Mouse (Mus musculus) lung, embryonic 16.5 days (tissue): ENCODE results near the gene Dtl. TPM values are rescaled to one million over a fixed set of nuclear protein-coding genes. Genes with fewer than 3 reads are reported as not detected.
A peak's percentile ranks its signal among the peaks of the same experiment; 100 is the strongest.
"Not testable (repeated sequence)": the region's sequence is repeated elsewhere in the genome, so short reads cannot be mapped to it uniquely, and the experiment has no call there.

Experiments used
- ATAC-seq: fragments of 200-750 bp; cut with Nextera tagmentation; 2 replicates; pipeline ENCODE4 v1.8.0; 2017; ENCODE audit warnings: low read depth, mild to moderate bottlenecking, moderate library complexity
- H3K27ac ChIP-seq: fragments of 300-500 bp; sonication (generic); 2 replicates; pipeline ENCODE4 v1.5.1; 2014; ENCODE audit warnings: mild to moderate bottlenecking, control low read depth, low read length
- H3K27me3 ChIP-seq: fragments of 300-500 bp; sonication (generic); 2 replicates; pipeline ENCODE4 v1.6.1; 2014; ENCODE audit warnings: low read depth, low read length, mixed read lengths; ENCODE audit not compliant: control insufficient read depth, insufficient read depth
- H3K36me3 ChIP-seq: fragments of 300-500 bp; sonication (generic); 2 replicates; pipeline ENCODE4 v1.6.1; 2014; ENCODE audit warnings: low read length; ENCODE audit not compliant: control insufficient read depth, insufficient read depth
- H3K4me1 ChIP-seq: fragments of 300-500 bp; sonication (generic); replicated peaks from 2 replicates; pipeline ENCODE4 v1.6.1; 2014; ENCODE audit warnings: low read length, mixed read lengths; ENCODE audit not compliant: control insufficient read depth, insufficient read depth
- H3K4me2 ChIP-seq: fragments of 300-500 bp; sonication (generic); 2 replicates; pipeline ENCODE4 v1.6.1; 2014; ENCODE audit warnings: low read depth, low read length, control low read depth
- H3K4me3 ChIP-seq: fragments of 300-500 bp; sonication (generic); 2 replicates; pipeline ENCODE4 v1.5.1; 2014; ENCODE audit warnings: mild to moderate bottlenecking, low read length, control low read depth
- H3K9ac ChIP-seq: fragments of 300-500 bp; sonication (generic); 2 replicates; pipeline ENCODE4 v1.6.1; 2014; ENCODE audit warnings: low read length, control low read depth
- H3K9me3 ChIP-seq: fragments of 300-500 bp; sonication (generic); 2 replicates; pipeline ENCODE4 v1.6.1; 2016; ENCODE audit warnings: low read length; ENCODE audit not compliant: control insufficient read depth
- WGBS: fragments of 180-500 bp; shearing (Covaris S2); extraction: QIAGEN DNeasy Blood & Tissue Kit; methylation state at CpG from one replicate; pipeline ENCODE4 v1.1.7; 2014; 5-methylcytosine and 5-hydroxymethylcytosine counted together
- polyA plus RNA-seq: library from polyadenylated mRNA; unstranded; fragments of >200 nt; fragmentation: Nextera tagmentation; extraction: Ambion mirVana; gene quantifications from 2 replicates; pipeline ENCODE4 v1.2.1, GENCODE M21; 2015

Gene Dtl
- polyA plus RNA-seq, 1 experiment from 2014 or later: 54.0 TPM

- Histone ChIP-seq H3K9me3 (no peaks in the 10 kb centered on the region), H3K27ac (no peak overlapping the region), H3K4me1 (no peaks in the 10 kb centered on the region), H3K4me3 (no peak overlapping the region), H3K4me2 (no peak overlapping the region), H3K27me3 (no peaks in the 10 kb centered on the region), H3K36me3 (no peaks in the 10 kb centered on the region), H3K9ac (no peak overlapping the region)
- no peak for ATAC-seq
- WGBS: 87% methylated on average over 4 of the region's 4 CpGs
These were observed 56.4 kb downstream of the Dtl start for GRCm38 (mm10) chr1:191518911-191519310.

DNA sequence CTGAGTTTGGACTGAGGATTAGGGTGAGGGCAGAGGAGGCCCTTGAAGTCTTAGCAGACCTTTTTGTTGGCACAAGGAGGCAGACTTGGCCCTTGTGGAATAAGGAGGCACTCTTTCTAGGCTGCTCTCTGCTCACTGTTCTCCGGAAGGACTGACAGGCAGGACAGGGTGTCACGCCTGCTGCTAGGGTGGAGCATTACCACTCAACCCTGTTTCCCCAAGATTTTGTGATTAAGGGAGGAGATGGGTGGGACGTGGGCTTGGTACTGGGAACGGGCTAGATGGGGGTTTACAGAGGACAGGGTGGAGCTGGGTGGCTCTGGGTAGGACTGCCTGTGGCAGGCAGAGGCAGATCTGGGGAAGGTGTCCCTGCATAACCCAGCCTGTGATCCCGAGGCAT, 57.4 kb downstream of the Dtl start:
- Histone ChIP-seq H3K4me1 (no peaks in the 10 kb centered on the region), H3K4me3 (no peak overlapping the region), H3K9me3 (no peaks in the 10 kb centered on the region), H3K27me3 (no peaks in the 10 kb centered on the region), H3K27ac (no peak overlapping the region), H3K4me2 (no peak overlapping the region), H3K9ac (no peak overlapping the region), H3K36me3 (no peaks in the 10 kb centered on the region)
- WGBS: 56% methylated on average over 5 of the region's 5 CpGs
- ATAC-seq: peak; percentile 66

GRCm38 (mm10) chr1:191517056-191517455, 58.3 kb downstream of the Dtl start:
- ATAC-seq: no peak
- WGBS: 86% methylated on average over 3 of the region's 3 CpGs
- Histone ChIP-seq H3K4me2 (no peak overlapping the region), H3K27me3 (no peaks in the 10 kb centered on the region), H3K9me3 (no peaks in the 10 kb centered on the region), H3K9ac (no peak overlapping the region), H3K4me3 (no peak overlapping the region), H3K4me1 (no peaks in the 10 kb centered on the region), H3K36me3 (no peaks in the 10 kb centered on the region), H3K27ac (no peak overlapping the region)

GRCm38 (mm10) chr1:191516351-191516750, 59.0 kb downstream of the Dtl start:
- ATAC-seq, H3K4me1 ChIP-seq, H3K4me2 ChIP-seq, H3K9ac ChIP-seq, H3K4me3 ChIP-seq, H3K9me3 ChIP-seq, H3K27me3 ChIP-seq, H3K36me3 ChIP-seq, H3K27ac ChIP-seq: not testable (repeated sequence)
- 74% methylated on average over 2 of the region's 2 CpGs for WGBS

GRCm38 (mm10) chr1:191513195-191513594, 62.1 kb downstream of the Dtl start:
- Histone ChIP-seq H3K27me3 (no peaks in the 10 kb centered on the region), H3K4me3 (no peak overlapping the region), H3K9me3 (no peaks in the 10 kb centered on the region), H3K27ac (no peak overlapping the region), H3K4me1 (no peaks in the 10 kb centered on the region), H3K4me2 (no peak overlapping the region), H3K36me3 (no peaks in the 10 kb centered on the region), H3K9ac (no peak overlapping the region)
- ATAC-seq: no peak
- WGBS: 84% methylated on average over 4 of the region's 4 CpGs

GRCm38 (mm10) chr1:191512383-191512782, 63.0 kb downstream of the Dtl start:
- H3K4me2 ChIP-seq: no peak overlapping the region
- no peak for ATAC-seq
- no peaks in the 10 kb centered on the region for H3K36me3 ChIP-seq
- no peak overlapping the region for H3K27ac ChIP-seq
- no peak overlapping the region for H3K4me3 ChIP-seq
- H3K27me3 ChIP-seq: no peaks in the 10 kb centered on the region
- no peaks in the 10 kb centered on the region for H3K9me3 ChIP-seq
- WGBS: 78% methylated on average over 4 of the region's 4 CpGs
- no peak overlapping the region for H3K9ac ChIP-seq
- no peaks in the 10 kb centered on the region for H3K4me1 ChIP-seq

- Histone ChIP-seq H3K4me3 (no peak overlapping the region), H3K4me2 (no peak overlapping the region), H3K9me3 (no peaks in the 10 kb centered on the region), H3K27me3 (no peaks in the 10 kb centered on the region), H3K27ac (no peak overlapping the region), H3K4me1 (no peaks in the 10 kb centered on the region), H3K9ac (no peak overlapping the region), H3K36me3 (no peaks in the 10 kb centered on the region)
- ATAC-seq: no peak
- 85% methylated on average over 8 of the region's 8 CpGs for WGBS
These were observed 63.8 kb downstream of the Dtl start for GRCm38 (mm10) chr1:191511503-191511902.

DNA sequence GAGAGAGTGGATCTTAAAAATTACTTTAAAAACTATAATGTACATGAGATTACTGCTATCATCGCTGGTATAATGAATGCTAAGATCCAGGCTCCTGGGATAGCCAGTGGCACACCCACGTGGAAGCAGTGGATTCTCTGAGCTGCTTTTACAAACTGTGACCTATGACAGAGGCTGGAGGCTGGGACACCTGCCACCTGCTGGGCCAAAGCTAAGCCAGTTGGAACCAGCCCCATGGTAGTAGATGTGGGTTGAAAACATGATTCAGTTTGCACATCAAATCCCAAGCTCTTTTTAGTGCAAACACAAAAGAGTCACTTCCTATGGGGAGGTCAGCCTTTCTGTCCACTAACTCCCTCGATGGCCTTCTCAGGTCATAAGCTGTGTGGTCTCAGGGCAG, 65.5 kb downstream of the Dtl start:
- H3K9me3 ChIP-seq: no peaks in the 10 kb centered on the region
- no peaks in the 10 kb centered on the region for H3K27me3 ChIP-seq
- H3K4me3 ChIP-seq: no peak overlapping the region
- no peaks in the 10 kb centered on the region for H3K4me1 ChIP-seq
- no peaks in the 10 kb centered on the region for H3K36me3 ChIP-seq
- H3K4me2 ChIP-seq: no peak overlapping the region
- H3K27ac ChIP-seq: no peak overlapping the region
- 68% methylated on average over 3 of the region's 3 CpGs for WGBS
- ATAC-seq: no peak
- H3K9ac ChIP-seq: no peak overlapping the region

- Histone ChIP-seq H3K4me2 (no peak overlapping the region), H3K36me3 (no peaks in the 10 kb centered on the region), H3K4me3 (no peak overlapping the region), H3K9ac (no peak overlapping the region), H3K9me3 (no peaks in the 10 kb centered on the region), H3K4me1 (no peaks in the 10 kb centered on the region), H3K27ac (no peak overlapping the region), H3K27me3 (no peaks in the 10 kb centered on the region)
- 37% methylated on average over 6 of the region's 6 CpGs for WGBS
- ATAC-seq: no peak
These were observed 66.2 kb downstream of the Dtl start for GRCm38 (mm10) chr1:191509131-191509530.

DNA sequence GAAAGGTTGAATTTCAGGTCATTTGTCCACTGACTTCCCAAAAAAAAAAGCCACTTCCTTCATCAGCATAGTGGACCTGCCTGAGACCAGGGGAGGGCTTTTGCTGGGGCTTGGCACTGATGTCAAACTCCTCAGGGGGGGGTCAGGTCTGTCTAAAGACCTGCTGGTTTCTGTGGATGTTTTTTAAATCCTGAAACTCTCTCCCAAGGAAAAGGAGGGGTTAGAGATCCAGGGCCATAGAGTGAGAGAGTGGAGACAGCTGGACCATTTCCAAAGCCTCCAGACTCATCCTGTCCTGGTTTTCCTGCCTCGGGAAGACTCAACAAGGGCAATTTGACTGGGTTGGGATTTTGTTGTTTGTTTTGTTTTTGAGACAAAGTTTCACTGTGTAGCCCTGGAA, 68.6 kb downstream of the Dtl start:
- H3K36me3 ChIP-seq: no peaks in the 10 kb centered on the region
- ATAC-seq: no peak
- H3K27ac ChIP-seq: no peak overlapping the region
- 20% methylated on average over 1 of the region's 1 CpGs for WGBS
- no peaks in the 10 kb centered on the region for H3K27me3 ChIP-seq
- H3K4me2 ChIP-seq: no peak overlapping the region
- H3K4me3 ChIP-seq: no peak overlapping the region
- no peaks in the 10 kb centered on the region for H3K9me3 ChIP-seq
- no peak overlapping the region for H3K9ac ChIP-seq
- H3K4me1 ChIP-seq: no peaks in the 10 kb centered on the region
